Mouse (Mus musculus) neural tube, embryonic 13.5 days (tissue): ENCODE data around the gene Nfkbiz. TPM values are rescaled to one million over a fixed set of nuclear protein-coding genes. Genes with fewer than 3 reads are reported as not detected.

Experiments used
- ATAC-seq: fragments of 200-750 bp; cut with Nextera tagmentation; 2 replicates; pipeline ENCODE4 v1.8.0; 2017; ENCODE audit warnings: low read depth, mild to moderate bottlenecking, moderate TSS enrichment, moderate library complexity
- H3K27ac ChIP-seq: fragments of 300-500 bp; sonication (generic); replicated peaks from 2 replicates; pipeline ENCODE4 v1.5.1; 2015; ENCODE audit warnings: moderate library complexity, mild to moderate bottlenecking, inconsistent platforms
- H3K27me3 ChIP-seq: fragments of 300-500 bp; sonication (generic); 2 replicates; pipeline ENCODE4 v1.6.1; 2015; ENCODE audit warnings: mild to moderate bottlenecking, inconsistent platforms
- H3K36me3 ChIP-seq: fragments of 300-500 bp; sonication (generic); 2 replicates; pipeline ENCODE4 v1.6.1; 2015; ENCODE audit warnings: mild to moderate bottlenecking, inconsistent platforms
- H3K4me1 ChIP-seq: fragments of 300-500 bp; sonication (generic); replicated peaks from 2 replicates; pipeline ENCODE4 v1.6.1; 2015; ENCODE audit warnings: inconsistent platforms
- H3K4me2 ChIP-seq: fragments of 300-500 bp; sonication (generic); 2 replicates; pipeline ENCODE4 v1.6.1; 2015; ENCODE audit warnings: inconsistent platforms, mild to moderate bottlenecking, moderate library complexity
- H3K4me3 ChIP-seq: fragments of 300-500 bp; sonication (generic); 2 replicates; pipeline ENCODE4 v1.5.1; 2015; ENCODE audit warnings: mild to moderate bottlenecking, inconsistent platforms
- H3K9ac ChIP-seq: fragments of 300-500 bp; sonication (generic); 2 replicates; pipeline ENCODE4 v1.6.1; 2015; ENCODE audit warnings: moderate library complexity, mild to moderate bottlenecking, inconsistent platforms
- H3K9me3 ChIP-seq: fragments of 300-500 bp; sonication (generic); 2 replicates; pipeline ENCODE4 v1.6.1; 2016; ENCODE audit warnings: inconsistent platforms
- WGBS: fragments of 180-500 bp; shearing (Covaris S2); methylation state at CpG from one replicate; pipeline ENCODE4 v1.1.7; 2015; 5-methylcytosine and 5-hydroxymethylcytosine counted together
- polyA plus RNA-seq: library from polyadenylated mRNA; unstranded; fragments of >200 nt; fragmentation: Nextera tagmentation; extraction: Ambion mirVana; gene quantifications from 2 replicates; pipeline ENCODE4 v1.2.1, GENCODE M21; 2015

Nfkbiz gene
- polyA plus RNA-seq, 1 experiment from 2014 or later: 2.2 TPM

DNA sequence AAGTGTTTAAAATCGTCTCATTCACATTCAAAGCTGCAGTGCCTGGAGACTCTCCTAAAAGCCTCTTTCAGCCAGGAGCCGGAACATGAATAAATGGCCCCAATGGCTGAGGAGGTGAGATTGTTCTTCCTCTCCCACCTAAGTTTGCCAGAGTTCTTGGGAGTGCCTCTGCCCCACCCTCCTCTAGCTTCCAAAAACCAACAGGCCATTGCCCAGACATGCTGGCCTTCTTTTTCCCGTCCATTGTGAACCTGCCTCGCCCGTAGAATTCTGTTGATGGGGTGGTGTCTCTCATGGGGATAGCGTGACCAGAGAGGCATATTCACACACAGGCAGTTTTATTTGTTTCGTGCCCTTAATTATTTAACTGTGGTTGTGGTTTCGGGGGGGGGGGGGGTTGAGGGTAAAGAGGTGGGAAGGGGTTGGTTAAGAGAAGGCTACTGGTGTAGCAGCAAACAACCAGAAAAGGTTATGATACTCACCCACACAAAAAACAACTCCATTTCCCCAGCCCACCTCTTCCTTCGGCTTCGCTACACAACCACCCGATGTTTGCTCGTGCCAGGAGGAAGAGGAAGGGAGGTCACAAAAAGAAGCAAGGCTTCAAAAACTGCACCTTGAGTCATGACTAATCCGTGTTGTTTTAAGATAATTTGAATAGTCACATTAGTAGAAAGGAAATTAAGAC, 51.2 kb downstream of the Nfkbiz start:
- no peaks in the 10 kb centered on the region for H3K36me3 ChIP-seq
- no peaks in the 10 kb centered on the region for H3K9me3 ChIP-seq
- no peak overlapping the region for H3K27ac ChIP-seq
- no peak overlapping the region for H3K9ac ChIP-seq
- WGBS: 91% methylated on average over 13 of the region's 13 CpGs
- H3K4me2 ChIP-seq: no peak overlapping the region
- no peaks in the 10 kb centered on the region for H3K4me1 ChIP-seq
- no peak for ATAC-seq
- H3K27me3 ChIP-seq: no peaks in the 10 kb centered on the region
- H3K4me3 ChIP-seq: no peak overlapping the region

DNA sequence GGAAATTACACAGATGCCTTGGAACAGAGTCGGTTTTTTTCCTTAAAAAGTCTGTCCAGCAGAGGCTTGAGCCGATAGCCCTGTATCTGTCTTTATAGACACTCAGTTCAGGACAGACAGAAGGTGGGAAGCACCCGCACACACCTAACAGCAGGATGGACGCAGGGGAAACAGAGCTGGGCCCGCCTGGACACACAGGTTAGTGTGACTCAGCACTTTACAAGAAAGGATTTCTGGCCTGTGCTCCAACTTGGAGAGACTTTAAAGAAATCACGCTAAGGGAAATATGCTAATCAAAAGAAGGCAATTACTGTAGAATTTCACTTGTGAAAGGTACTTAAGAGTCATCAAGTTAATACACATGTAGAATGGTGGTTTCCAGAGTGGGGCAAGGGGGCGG, 54.3 kb downstream of the Nfkbiz start:
- H3K9ac ChIP-seq: no peak overlapping the region
- no peak overlapping the region for H3K4me2 ChIP-seq
- no peaks in the 10 kb centered on the region for H3K4me1 ChIP-seq
- H3K27me3 ChIP-seq: no peaks in the 10 kb centered on the region
- 84% methylated on average over 7 of the region's 7 CpGs for WGBS
- H3K27ac ChIP-seq: no peak overlapping the region
- no peak overlapping the region for H3K4me3 ChIP-seq
- H3K36me3 ChIP-seq: no peaks in the 10 kb centered on the region
- no peak for ATAC-seq
- no peaks in the 10 kb centered on the region for H3K9me3 ChIP-seq

DNA sequence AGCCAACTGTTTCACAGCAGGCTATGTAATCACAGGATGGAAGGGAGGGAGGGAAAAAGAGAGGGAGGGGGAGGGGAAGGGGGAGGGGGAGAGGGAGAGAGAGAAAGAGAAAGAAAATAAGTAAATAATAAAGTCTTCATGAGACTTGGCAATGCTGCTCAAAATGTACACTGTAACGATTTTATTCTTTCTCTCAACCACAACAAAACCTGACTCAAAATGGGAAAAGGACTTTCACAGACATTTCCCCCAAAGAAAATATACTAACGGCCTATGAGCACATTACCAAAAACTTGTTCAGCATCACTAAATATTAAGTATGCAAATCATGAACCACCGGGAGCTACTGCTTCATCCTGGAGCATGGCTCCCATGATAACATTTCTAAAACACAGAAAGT, 54.8 kb downstream of the Nfkbiz start:
- Histone ChIP-seq H3K9me3 (no peaks in the 10 kb centered on the region), H3K9ac (no peak overlapping the region), H3K4me1 (no peaks in the 10 kb centered on the region), H3K36me3 (no peaks in the 10 kb centered on the region), H3K27me3 (no peaks in the 10 kb centered on the region), H3K4me2 (no peak overlapping the region), H3K27ac (no peak overlapping the region), H3K4me3 (no peak overlapping the region)
- ATAC-seq: no peak
- 87% methylated on average over 3 of the region's 3 CpGs for WGBS

DNA sequence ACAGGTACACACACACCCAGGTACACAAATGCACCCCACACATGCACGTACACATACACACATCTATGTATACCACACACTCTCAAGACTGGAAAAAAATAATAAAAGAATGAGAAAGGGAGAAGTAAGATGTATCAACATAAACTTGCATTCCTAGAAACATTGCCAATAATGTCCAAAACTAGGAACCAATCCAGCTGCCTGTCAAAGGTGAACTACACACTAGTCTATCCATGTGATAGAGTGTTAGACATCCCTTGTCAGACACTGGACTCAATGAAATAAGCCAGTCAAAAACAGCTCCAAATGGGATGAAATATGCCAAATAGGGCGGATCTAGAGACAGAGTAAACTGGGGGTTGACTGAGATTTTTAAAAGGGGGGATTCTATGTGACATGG, 55.8 kb downstream of the Nfkbiz start:
- H3K9ac ChIP-seq: no peak overlapping the region
- H3K4me2 ChIP-seq: no peak overlapping the region
- ATAC-seq: no peak
- WGBS: 93% methylated on average over 2 of the region's 2 CpGs
- H3K27ac ChIP-seq: no peak overlapping the region
- H3K27me3 ChIP-seq: no peaks in the 10 kb centered on the region
- H3K4me1 ChIP-seq: no peaks in the 10 kb centered on the region
- H3K9me3 ChIP-seq: no peaks in the 10 kb centered on the region
- H3K36me3 ChIP-seq: no peaks in the 10 kb centered on the region
- no peak overlapping the region for H3K4me3 ChIP-seq

DNA sequence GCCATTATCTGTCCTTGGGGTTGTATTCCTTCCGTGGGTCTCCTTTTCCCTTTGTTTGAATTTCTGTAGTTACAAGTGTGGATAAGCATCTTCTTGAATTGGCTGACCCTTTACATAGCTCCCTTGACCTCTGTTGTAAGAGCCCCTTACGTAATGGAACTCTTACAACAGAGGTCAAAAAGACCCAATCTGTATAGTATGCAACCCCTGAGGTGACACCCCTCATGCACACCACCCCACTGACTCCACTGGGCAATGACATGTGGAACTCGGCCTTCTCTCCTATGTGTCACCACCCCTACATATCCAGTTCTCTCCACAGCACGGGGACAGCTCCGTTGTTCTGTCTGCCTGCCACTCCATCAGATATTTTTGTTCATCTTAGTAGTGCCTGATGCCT, 56.9 kb downstream of the Nfkbiz start:
- H3K4me2 ChIP-seq: no peak overlapping the region
- H3K4me1 ChIP-seq: no peaks in the 10 kb centered on the region
- ATAC-seq: no peak
- H3K9me3 ChIP-seq: no peaks in the 10 kb centered on the region
- no peak overlapping the region for H3K27ac ChIP-seq
- no peaks in the 10 kb centered on the region for H3K27me3 ChIP-seq
- H3K36me3 ChIP-seq: no peaks in the 10 kb centered on the region
- no peak overlapping the region for H3K4me3 ChIP-seq
- 69% methylated on average over 5 of the region's 5 CpGs for WGBS
- no peak overlapping the region for H3K9ac ChIP-seq

DNA sequence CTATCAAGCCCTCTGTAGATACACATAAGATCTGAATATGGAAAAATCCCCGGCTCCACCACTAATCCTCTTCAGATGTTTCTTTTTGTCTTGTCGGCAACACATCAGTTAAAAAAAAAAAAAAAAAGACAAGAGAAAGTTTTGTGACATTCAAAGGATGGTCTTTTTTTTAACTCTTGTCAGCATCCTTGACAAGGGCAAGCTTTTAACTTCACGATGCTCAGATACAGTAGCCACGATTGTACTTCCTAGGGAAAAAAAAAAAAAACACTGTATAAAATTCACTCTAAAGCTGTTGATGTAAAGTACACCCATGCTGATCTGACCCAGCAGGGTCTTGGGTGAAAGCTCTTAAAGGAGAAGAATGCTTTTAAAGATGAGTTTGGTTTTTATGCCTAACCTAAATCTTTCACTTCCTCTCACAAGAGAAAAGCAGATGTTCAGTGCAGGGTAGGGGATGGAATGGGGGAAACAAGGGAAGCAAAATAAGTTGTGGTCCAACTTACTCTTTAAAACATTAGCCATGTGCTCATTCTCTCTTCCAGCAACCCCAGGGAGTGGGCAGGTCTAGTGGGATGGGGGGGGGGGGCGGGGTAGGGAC, 57.6 kb downstream of the Nfkbiz start:
- no peaks in the 10 kb centered on the region for H3K4me1 ChIP-seq
- H3K27ac ChIP-seq: no peak overlapping the region
- H3K36me3 ChIP-seq: no peaks in the 10 kb centered on the region
- ATAC-seq: no peak
- H3K4me2 ChIP-seq: no peak overlapping the region
- WGBS: 64% methylated on average over 5 of the region's 5 CpGs
- no peak overlapping the region for H3K4me3 ChIP-seq
- H3K27me3 ChIP-seq: no peaks in the 10 kb centered on the region
- no peaks in the 10 kb centered on the region for H3K9me3 ChIP-seq
- no peak overlapping the region for H3K9ac ChIP-seq

DNA sequence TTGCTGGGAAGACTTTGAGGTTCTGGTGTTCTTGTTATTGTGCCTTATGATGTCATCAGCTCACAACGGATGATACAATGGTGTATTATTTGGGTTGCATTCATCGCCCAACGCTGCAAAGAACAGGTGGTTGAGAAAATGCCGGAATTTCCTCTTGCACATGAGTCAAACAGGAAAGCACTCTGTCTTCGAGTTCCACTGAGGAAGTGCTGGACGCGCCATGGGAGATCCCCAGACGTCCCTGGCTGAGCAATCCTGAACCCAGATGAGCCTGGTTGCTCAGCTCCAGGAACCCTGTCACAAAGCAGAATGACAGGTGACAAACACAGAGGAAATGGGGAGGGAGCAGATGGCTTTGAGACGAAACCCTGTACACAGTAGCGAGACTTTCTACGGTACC, 62.4 kb downstream of the Nfkbiz start:
- Histone ChIP-seq H3K36me3 (no peaks in the 10 kb centered on the region), H3K4me2 (no peak overlapping the region), H3K27ac (no peak overlapping the region), H3K27me3 (no peaks in the 10 kb centered on the region), H3K9ac (no peak overlapping the region), H3K4me3 (no peak overlapping the region), H3K4me1 (no peaks in the 10 kb centered on the region), H3K9me3 (no peaks in the 10 kb centered on the region)
- 90% methylated on average over 11 of the region's 11 CpGs for WGBS
- no peak for ATAC-seq

DNA sequence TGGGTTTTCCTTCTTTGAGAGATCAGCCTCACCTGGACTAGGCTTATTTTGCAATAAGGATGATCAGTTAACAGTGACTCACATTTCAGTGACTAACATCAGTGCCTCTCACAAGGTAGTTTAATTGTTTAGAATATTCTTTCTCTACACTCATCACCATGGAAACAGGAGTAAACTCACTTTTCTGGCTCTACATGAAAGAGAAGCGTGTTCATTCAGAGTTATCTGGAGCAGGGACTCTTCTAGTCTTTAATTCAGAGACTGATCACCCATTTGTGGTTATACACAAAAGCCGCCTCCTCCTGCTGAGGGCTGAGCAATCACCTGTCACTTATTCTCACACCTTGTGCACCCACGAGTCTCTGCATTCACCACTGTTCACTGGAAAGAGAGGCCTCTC, 68.5 kb downstream of the Nfkbiz start:
- Histone ChIP-seq H3K4me2 (no peak overlapping the region), H3K36me3 (no peaks in the 10 kb centered on the region), H3K9me3 (no peaks in the 10 kb centered on the region), H3K4me3 (no peak overlapping the region), H3K27me3 (no peaks in the 10 kb centered on the region), H3K9ac (no peak overlapping the region), H3K4me1 (no peaks in the 10 kb centered on the region), H3K27ac (no peak overlapping the region)
- ATAC-seq: no peak
- WGBS: 77% methylated on average over 3 of the region's 3 CpGs

Other genes with a start within 250 kb of the Nfkbiz start
- gene Nxpe3, start 56.4 kb upstream of the Nfkbiz start, polyA plus RNA-seq: 1.0 and 1.4 TPM in 2 replicates
- 13.1 and 16.6 TPM in 2 replicates for gene Cep97, start 96.0 kb upstream of the Nfkbiz start, polyA plus RNA-seq
- 545 and 610 TPM in 2 replicates for gene Rpl24, start 127.4 kb upstream of the Nfkbiz start, polyA plus RNA-seq
- 19.3 and 23.2 TPM in 2 replicates for gene Zbtb11, start 135.0 kb upstream of the Nfkbiz start, polyA plus RNA-seq
- gene Pcnp, start 190.8 kb upstream of the Nfkbiz start, polyA plus RNA-seq: 240 and 254 TPM in 2 replicates
- 23.1 and 23.4 TPM in 2 replicates for gene Trmt10c, start 198.9 kb upstream of the Nfkbiz start, polyA plus RNA-seq
- gene Senp7, start 209.4 kb upstream of the Nfkbiz start, polyA plus RNA-seq: 53.1 and 57.3 TPM in 2 replicates